Mouse (Mus musculus) ES-E14 (cell line): ENCODE measurements around the gene Mpl. TPM values are rescaled to one million over a fixed set of nuclear protein-coding genes. Genes with fewer than 3 reads are reported as not detected.

ENCODE experiments used
- DNase-seq: peaks from one replicate; pipeline ENCODE4 v3.0.0-alpha.2; 2013; ENCODE audit warnings: low read depth, low spot score
- H3K27ac ChIP-seq: 2 replicates; pipeline ENCODE4 v1.5.1; 2012; ENCODE audit warnings: low read depth, mild to moderate bottlenecking, low read length, moderate library complexity, mixed read lengths; ENCODE audit not compliant: poor library complexity, insufficient read depth, severe bottlenecking
- H3K36me3 ChIP-seq: 2 replicates; pipeline ENCODE4 v1.6.1; 2012; ENCODE audit warnings: mild to moderate bottlenecking, low read length, moderate library complexity, mixed read lengths; ENCODE audit not compliant: control insufficient read depth, poor library complexity, insufficient read depth, severe bottlenecking
- H3K4me1 ChIP-seq, 2 experiments: fragments of 150-350 bp in 1 of 2; sonication (generic) in 1 of 2; 2 replicates each; pipeline ENCODE4 v1.6.1; 2012; ENCODE audit warnings: low read length in 2 of 2, mild to moderate bottlenecking in 1 of 2, mixed read lengths in 1 of 2; ENCODE audit not compliant: control insufficient read depth in 2 of 2, insufficient read depth in 2 of 2, poor library complexity in 1 of 2
- H3K4me3 ChIP-seq, 2 experiments: fragments of 150-350 bp in 1 of 2; sonication (generic) in 1 of 2; 2 replicates each; pipeline ENCODE4 v1.5.1; 2012; ENCODE audit warnings: low read length in 2 of 2, low read depth in 1 of 2, mild to moderate bottlenecking in 1 of 2, mixed read lengths in 1 of 2; ENCODE audit not compliant: insufficient read depth in 1 of 2, poor library complexity in 1 of 2, severe bottlenecking in 1 of 2
- H3K9ac ChIP-seq: 2 replicates; pipeline ENCODE4 v1.6.1; 2012; ENCODE audit warnings: low read depth, mild to moderate bottlenecking, low read length, mixed read lengths; ENCODE audit not compliant: poor library complexity, insufficient read depth, severe bottlenecking
- H3K9me3 ChIP-seq: fragments of 150-350 bp; sonication (generic); 2 replicates; pipeline ENCODE4 v1.6.1; 2012; ENCODE audit warnings: low read depth, mild to moderate bottlenecking, low read length; ENCODE audit not compliant: control insufficient read depth, insufficient read depth
- CHD2 ChIP-seq: IDR thresholded peaks from 2 replicates; pipeline ENCODE4 v1.6.1; 2014; ENCODE audit warnings: mild to moderate bottlenecking, low read depth, low read length, inconsistent platforms
- HCFC1 ChIP-seq: IDR thresholded peaks from 2 replicates; pipeline ENCODE4 v1.6.1; 2012; ENCODE audit warnings: low read length, inconsistent platforms, borderline replicate concordance; ENCODE audit not compliant: insufficient read depth
- MAFK ChIP-seq: IDR thresholded peaks from 2 replicates; pipeline ENCODE4 v1.6.1; 2014; ENCODE audit warnings: mild to moderate bottlenecking, low read depth, low read length, inconsistent platforms; ENCODE audit not compliant: insufficient read depth
- ZC3H11A ChIP-seq: IDR thresholded peaks from 2 replicates; pipeline ENCODE4 v1.6.1; 2012; ENCODE audit warnings: low read depth, mild to moderate bottlenecking, inconsistent platforms, low read length, borderline replicate concordance
- ZNF384 ChIP-seq: IDR thresholded peaks from 2 replicates; pipeline ENCODE4 v1.6.1; 2012; ENCODE audit warnings: low read depth, low read length, inconsistent platforms
- in situ Hi-C, 2 experiments: fragments of 600-800 bp; cut with MboI; formaldehyde crosslinking; loops; one replicate each; pipeline ENCODE4 v1.15.1; 2025; ENCODE audit warnings: low sequenced_read_pairs in 2 of 2, inconsistent platforms in 1 of 2; ENCODE audit not compliant: unreplicated experiment in 2 of 2
- total RNA-seq: library from RNA; depleted of rRNA; stranded (reverse); fragments of 300-350 nt; gene quantifications from 2 replicates; pipeline ENCODE4 v1.2.3, GENCODE M21; 2012

Gene Mpl
- total RNA-seq, 1 experiment = not detected

GRCm38 (mm10) chr4:118429215-118429895 lies 28.0 kb downstream of the Mpl start:
- no peak for DNase-seq
- Histone ChIP-seq H3K9me3 (no peaks in the 10 kb centered on the region), H3K4me1 (peaks cover 0 to 24% of the 10 kb centered on the region in 2 experiments; a peak in 2 of 4 replicates), H3K4me3 (no peak overlapping the region), H3K27ac (no peak overlapping the region), H3K36me3 (peaks cover 38% of the 10 kb centered on the region), H3K9ac (no peak overlapping the region)
- in situ Hi-C loops = no loop called here
- no peak for TF ChIP-seq ZNF384
- TF ChIP-seq CHD2 = no peak
- no peak for TF ChIP-seq HCFC1
- TF ChIP-seq ZC3H11A = no peak
- no peak for TF ChIP-seq MAFK

DNA sequence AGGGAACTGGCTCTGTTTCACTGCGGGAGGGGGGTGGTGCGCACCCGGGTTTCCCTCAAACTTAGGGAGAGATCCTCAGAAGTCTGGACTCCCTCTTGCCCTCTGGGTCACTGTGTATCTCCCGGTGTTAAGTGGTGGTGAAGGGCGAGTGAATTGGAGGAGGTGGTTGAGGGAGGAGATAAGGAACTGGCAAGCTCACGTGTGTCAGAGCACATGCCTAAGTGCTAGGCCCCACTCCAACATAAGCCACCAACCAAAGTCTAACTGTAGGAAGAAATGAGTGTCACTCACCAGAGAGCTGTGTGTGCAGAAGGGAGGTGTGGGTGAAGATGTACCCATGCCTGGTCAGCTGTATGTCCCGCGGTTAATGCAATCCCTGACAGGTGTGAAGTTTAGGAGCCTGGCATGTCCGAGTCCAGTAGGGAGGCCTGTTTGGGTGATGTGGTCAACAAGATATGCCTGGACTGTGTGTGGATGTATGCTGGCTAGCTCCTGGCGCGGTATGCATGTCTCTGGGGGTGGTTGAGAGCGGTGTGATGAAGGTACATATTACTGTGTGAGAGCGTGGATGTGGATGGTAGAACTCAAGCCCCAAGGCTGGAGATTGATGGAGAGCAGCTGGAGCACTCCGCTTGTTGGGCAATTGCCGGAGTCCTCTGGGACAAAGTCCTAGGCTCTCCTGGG lies 28.6 kb downstream of the Mpl start:
- Histone ChIP-seq H3K36me3 (peaks cover 34% of the 10 kb centered on the region), H3K4me3 (peak overlapping the region; percentile 80 to 82), H3K9me3 (no peaks in the 10 kb centered on the region), H3K9ac (peak overlapping the region; percentile 73), H3K27ac (no peak overlapping the region), H3K4me1 (peaks cover 0 to 24% of the 10 kb centered on the region in 2 experiments; a peak in 2 of 4 replicates)
- DNase-seq = no peak
- in situ Hi-C loops = no loop called here
- TF ChIP-seq ZNF384 (no peak), ZC3H11A (no peak), HCFC1 (no peak), MAFK (no peak), CHD2 (no peak)

- in situ Hi-C loops = no loop called here
- peaks cover 0 to 22% of the 10 kb centered on the region in 2 experiments; a peak in 2 of 4 replicates for H3K4me1 ChIP-seq
- peak within 1 kb of the TSS; percentile 80 to 82 for H3K4me3 ChIP-seq
- H3K9ac ChIP-seq = peak within 1 kb of the TSS; percentile 82
- 0 out of 2 replicates have a peak, but pooled peaks have one; percentile 29 for TF ChIP-seq HCFC1
- TF ChIP-seq MAFK = no peak
- no peak for DNase-seq
- peaks cover 26% of the 10 kb centered on the region for H3K36me3 ChIP-seq
- H3K9me3 ChIP-seq = no peaks in the 10 kb centered on the region
- no peak within 1 kb of the TSS for H3K27ac ChIP-seq
Measured at GRCm38 (mm10) chr4:118427768-118428451, 29.4 kb downstream of the Mpl start, which contains the start of gene Elovl1. Gene Elovl1, plus strand, starts transcription at chr4:118428093.

DNA sequence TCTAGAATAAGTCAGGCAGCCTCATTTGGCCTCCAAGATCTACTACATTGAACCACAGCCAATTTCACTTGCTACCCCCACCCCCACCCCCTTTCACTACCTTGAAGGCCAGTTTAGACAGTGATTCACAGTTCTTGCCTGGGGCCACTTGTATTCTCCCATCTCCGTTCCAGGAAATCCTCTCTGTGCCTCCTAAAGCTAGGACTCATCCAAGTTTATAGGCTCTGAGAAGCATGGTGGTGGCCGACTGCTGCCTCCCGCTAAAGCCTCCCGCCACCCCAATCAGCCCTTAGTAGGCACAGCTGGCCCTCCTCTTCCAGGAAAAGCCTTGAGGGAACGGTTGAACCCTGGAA lies 29.9 kb downstream of the Mpl start:
- Histone ChIP-seq H3K36me3 (peaks cover 21% of the 10 kb centered on the region), H3K4me3 (peak overlapping the region; percentile 80 to 82), H3K4me1 (peaks cover 0 to 22% of the 10 kb centered on the region in 2 experiments; a peak in 2 of 4 replicates), H3K9me3 (no peaks in the 10 kb centered on the region), H3K27ac (no peak overlapping the region), H3K9ac (peak overlapping the region; percentile 82)
- no peak for TF ChIP-seq CHD2
- TF ChIP-seq ZC3H11A = no peak
- TF ChIP-seq MAFK = no peak
- no peak for TF ChIP-seq HCFC1
- TF ChIP-seq ZNF384 = no peak
- in situ Hi-C loops = no loop called here
- no peak for DNase-seq
